Mouse (Mus musculus): Measurements from ENCODE around the gene Ntrk1.

GRCm38 (mm10) chr3:87742013-87742412, 52.9 kb downstream of the Ntrk1 start:
- TF ChIP-seq CTCF (IDR thresholded peaks at IDR 0.05; ENCODE audit: insufficient read depth, low read length) (no peak), POLR2A (IDR thresholded peaks at IDR 0.05; ENCODE audit: borderline replicate concordance, extremely low read depth, low read depth, low read length) (no peak)
